Mouse (Mus musculus) central nervous system, embryonic 11.5 days (tissue): ENCODE results near the gene Olfr683. TPM values are rescaled to one million over a fixed set of nuclear protein-coding genes. Genes with fewer than 3 reads are reported as not detected.

Source experiments
- polyA plus RNA-seq: library from polyadenylated mRNA; depleted of rRNA; stranded (reverse); fragments of >200 nt; gene quantifications from 2 replicates; pipeline ENCODE4 v1.2.3, GENCODE M21; 2012; rRNA removed

Gene Olfr683
- not detected in 2 replicates for polyA plus RNA-seq

GRCm38 (mm10) chr7:105146912-105147311 lies at the start of gene Olfr683:
Olfr683 (minus strand) TSS chr7:105147012.

GRCm38 (mm10) chr7:105185912-105186311 lies 39.1 kb upstream of the Olfr683 start, which contains the start of gene Olfr685:
Olfr685 (minus strand) TSS chr7:105186012.

GRCm38 (mm10) chr7:105163553-105163952 lies 16.7 kb upstream of the Olfr683 start, which contains the start of gene Olfr684:
Olfr684 (minus strand) TSS chr7:105163653.

GRCm38 (mm10) chr7:105116536-105116935 lies 30.3 kb downstream of the Olfr683 start, which contains the start of gene Olfr681:
Olfr681 (plus strand) TSS chr7:105116836.

GRCm38 (mm10) chr7:105092717-105093116 lies 54.1 kb downstream of the Olfr683 start, which contains the start of gene Olfr680-ps1:
Olfr680-ps1 (minus strand) TSS chr7:105092817.

Other genes starting within 250 kb of the Olfr683 start
- gene Olfr667, start 225.5 kb downstream of the Olfr683 start, polyA plus RNA-seq = not detected in 2 replicates
- not detected in 2 replicates for gene Olfr668, start 219.0 kb downstream of the Olfr683 start, polyA plus RNA-seq
- not detected in 2 replicates for gene Olfr669, start 212.8 kb downstream of the Olfr683 start, polyA plus RNA-seq
- not detected in 2 replicates for gene Olfr670, start 184.4 kb downstream of the Olfr683 start, polyA plus RNA-seq
- gene Olfr671, start 167.9 kb downstream of the Olfr683 start, polyA plus RNA-seq = not detected in 2 replicates
- not detected in 2 replicates for gene Olfr672, start 145.0 kb downstream of the Olfr683 start, polyA plus RNA-seq
- gene Olfr675, start 118.6 kb downstream of the Olfr683 start, polyA plus RNA-seq = not detected in 2 replicates
- not detected in 2 replicates for gene Olfr676, start 114.3 kb downstream of the Olfr683 start, polyA plus RNA-seq
- not detected in 2 replicates for gene Olfr677, start 95.6 kb downstream of the Olfr683 start, polyA plus RNA-seq
- gene Olfr678, start 82.5 kb downstream of the Olfr683 start, polyA plus RNA-seq = not detected in 2 replicates
- gene Olfr679, start 65.8 kb downstream of the Olfr683 start, polyA plus RNA-seq = not detected in 2 replicates
- gene Olfr680-ps1, start 54.2 kb downstream of the Olfr683 start, polyA plus RNA-seq = not detected in 2 replicates
- not detected in 2 replicates for gene Olfr681, start 30.2 kb downstream of the Olfr683 start, polyA plus RNA-seq
- gene Olfr684, start 16.6 kb upstream of the Olfr683 start, polyA plus RNA-seq = not detected in 2 replicates
- not detected in 2 replicates for gene Olfr685, start 39.0 kb upstream of the Olfr683 start, polyA plus RNA-seq
- gene Olfr686, start 60.5 kb upstream of the Olfr683 start, polyA plus RNA-seq = not detected in 2 replicates
- gene Olfr688, start 141.1 kb upstream of the Olfr683 start, polyA plus RNA-seq = not detected in 2 replicates
- not detected in 2 replicates for gene Olfr689, start 164.2 kb upstream of the Olfr683 start, polyA plus RNA-seq
- 0.10 TPM in 1 of 2 replicates, not detected in the other for gene Olfr690, start 187.1 kb upstream of the Olfr683 start, polyA plus RNA-seq
- gene Olfr691, start 195.3 kb upstream of the Olfr683 start, polyA plus RNA-seq = 0.05 and 0.14 TPM in 2 replicates
- not detected in 2 replicates for gene Olfr692, start 221.2 kb upstream of the Olfr683 start, polyA plus RNA-seq
- gene Gm5901, start 228.0 kb upstream of the Olfr683 start, polyA plus RNA-seq = not detected in 2 replicates